In the genomic region with DNA sequence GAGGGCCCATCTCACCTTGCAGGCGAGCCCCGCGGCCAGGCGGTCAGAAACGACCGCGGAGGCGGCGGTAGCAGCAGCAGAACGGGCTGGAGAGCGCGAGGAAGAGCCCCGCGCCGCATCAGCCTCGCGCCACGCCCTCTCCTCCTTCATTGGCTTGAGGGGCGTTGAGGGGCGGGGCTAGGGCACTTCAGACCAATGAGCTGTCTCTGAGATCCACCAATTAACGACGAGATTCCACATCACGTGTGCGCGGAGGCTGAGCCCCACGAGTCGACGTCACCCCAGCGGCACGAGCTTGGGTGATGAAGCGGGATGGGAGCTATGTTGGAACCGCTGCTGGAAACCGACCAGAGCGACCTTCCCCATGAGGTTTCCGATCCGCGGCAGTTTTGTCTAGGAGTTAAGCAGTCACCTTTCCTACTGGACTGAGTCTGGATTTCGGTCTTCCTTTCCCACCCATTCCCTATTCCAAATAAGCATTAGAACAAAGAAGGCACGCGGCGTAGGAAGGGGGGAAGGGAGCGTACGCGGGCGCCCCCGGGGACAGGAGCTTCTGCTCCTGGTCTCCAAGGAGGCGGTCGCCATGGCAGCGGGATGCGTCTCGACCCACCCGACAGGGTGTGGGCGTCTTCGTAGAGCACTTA, we compare ENCODE assay signal across 8 mouse cellular contexts. TPM values are rescaled to one million over a fixed set of nuclear protein-coding genes. Genes with fewer than 3 reads are reported as not detected.
DNase-seq lines count a peak whose midpoint lies in the region; ATAC-seq lines count a peak whose summit lies in the region.

TSS of gene 1700037H04Rik (minus strand) at position 144 of the 644 bp plus-strand sequence.

- no peaks in the 10 kb centered on the region for H3K36me3 ChIP-seq in lung, embryonic 16.5 days (ENCODE audit: control insufficient read depth, insufficient read depth, low read length)

- peak; percentile 51 to 97 for ATAC-seq in hematopoietic stem cell, adult 5-6 weeks (replicated peaks in 1 of 2; ENCODE audit: insufficient read depth in 1 of 2, low FRiP score in 2 of 2, low TSS enrichment in 1 of 2, low read depth in 1 of 2, poor library complexity in 2 of 2, severe bottlenecking in 2 of 2)
- ATAC-seq in lung, embryonic 16.5 days (ENCODE audit: low read depth): peak; percentile 98

- H3K27me3 ChIP-seq in lung, embryonic 16.5 days (ENCODE audit: control insufficient read depth, insufficient read depth, low read depth, low read length): no peaks in the 10 kb centered on the region

- under 1% methylated on average over 54 of the region's 54 CpGs for WGBS in lung, embryonic 16.5 days

- H3K27ac ChIP-seq in lung, embryonic 16.5 days (ENCODE audit: low read length): peak within 1 kb of the TSS; percentile 86

- H3K4me1 ChIP-seq in lung, embryonic 16.5 days (replicated peaks; ENCODE audit: control insufficient read depth, insufficient read depth, low read length): peaks cover 10% of the 10 kb centered on the region

- H3K9me3 ChIP-seq in lung, embryonic 16.5 days (ENCODE audit: control insufficient read depth, low read length): no peaks in the 10 kb centered on the region

- peak within 1 kb of the TSS; percentile 87 for H3K4me3 ChIP-seq in lung, embryonic 16.5 days (ENCODE audit: low read length)

- peak within 1 kb of the TSS; percentile 93 for H3K4me2 ChIP-seq in lung, embryonic 16.5 days (ENCODE audit: low read depth, low read length)

- peak; percentile 93 for DNase-seq in MEL-GATA-1-ER (ENCODE audit: extremely low read depth, low read depth)
- peak; percentile 94 for DNase-seq in cerebellum, adult 8-10 months
- peak; percentile 98 for DNase-seq in forelimb bud, embryonic 11.5 days (ENCODE audit: low read depth, low spot score)
- peak; percentile 88 for DNase-seq in layer of hippocampus, adult 9-10 months (ENCODE audit: low spot score)
- peak; percentile 75 for DNase-seq in ovary, postnatal 10 days (ENCODE audit: low spot score)
- peak; percentile 94 for DNase-seq in thymus, postnatal 10 days (ENCODE audit: low spot score in 2 of 2)

- H3K9ac ChIP-seq in lung, embryonic 16.5 days (ENCODE audit: low read length): peak within 1 kb of the TSS; percentile 84

RNA-seq across cellular contexts. Expression of gene 1700037H04Rik, which starts in this region (rescaled TPM):
- total RNA-seq in hematopoietic stem cell, adult 5-6 weeks (2017): 13.5 and 25.8 TPM in 2 replicates
- polyA plus RNA-seq in lung, embryonic 16.5 days (2015; fragmentation: Nextera tagmentation; extraction: Ambion mirVana): 57.9 and 63.5 TPM in 2 replicates

Comparison
In these comparisons a context has a peak if more than half of its experiments do, and no peak if none do; other contexts are left out.
1. Peak in every context shown above with its lines: DNase-seq, ATAC-seq, H3K4me3 ChIP-seq and H3K27ac ChIP-seq.